Mouse (Mus musculus) midbrain, embryonic 15.5 days (tissue): ENCODE results near the gene Oprl1. TPM values are rescaled to one million over a fixed set of nuclear protein-coding genes. Genes with fewer than 3 reads are reported as not detected.

Experiments used
- ATAC-seq: fragments of 200-750 bp; cut with Nextera tagmentation; replicated peaks from 2 replicates; pipeline ENCODE4 v1.8.0; 2017; ENCODE audit warnings: moderate TSS enrichment
- H3K27ac ChIP-seq: fragments of 300-500 bp; sonication (generic); 2 replicates; pipeline ENCODE4 v1.5.1; 2015; ENCODE audit warnings: mild to moderate bottlenecking, inconsistent platforms
- H3K27me3 ChIP-seq: fragments of 300-500 bp; sonication (generic); replicated peaks from 2 replicates; pipeline ENCODE4 v1.6.1; 2015; ENCODE audit warnings: inconsistent platforms
- H3K36me3 ChIP-seq: fragments of 300-500 bp; sonication (generic); replicated peaks from 2 replicates; pipeline ENCODE4 v1.6.1; 2015; ENCODE audit warnings: inconsistent platforms
- H3K4me1 ChIP-seq: fragments of 300-500 bp; sonication (generic); 2 replicates; pipeline ENCODE4 v1.6.1; 2015; ENCODE audit warnings: inconsistent platforms
- H3K4me2 ChIP-seq: fragments of 300-500 bp; sonication (generic); 2 replicates; pipeline ENCODE4 v1.6.1; 2015; ENCODE audit warnings: inconsistent platforms, mild to moderate bottlenecking, moderate library complexity
- H3K4me3 ChIP-seq: fragments of 300-500 bp; sonication (generic); 2 replicates; pipeline ENCODE4 v1.5.1; 2015; ENCODE audit warnings: mild to moderate bottlenecking, inconsistent platforms
- H3K9ac ChIP-seq: fragments of 300-500 bp; sonication (generic); 2 replicates; pipeline ENCODE4 v1.6.1; 2015; ENCODE audit warnings: mild to moderate bottlenecking, inconsistent platforms
- H3K9me3 ChIP-seq: fragments of 300-500 bp; sonication (generic); 2 replicates; pipeline ENCODE4 v1.6.1; 2016; ENCODE audit warnings: inconsistent platforms
- WGBS: fragments of 180-500 bp; shearing (Covaris S2); methylation state at CpG from one replicate; pipeline ENCODE4 v1.1.7; 2015; ENCODE audit warnings: mixed read lengths; 5-methylcytosine and 5-hydroxymethylcytosine counted together
- polyA plus RNA-seq: library from polyadenylated mRNA; unstranded; fragments of >200 nt; fragmentation: Nextera tagmentation; extraction: Ambion mirVana; gene quantifications from 2 replicates; pipeline ENCODE4 v1.2.1, GENCODE M21; 2015

The Oprl1 gene
- polyA plus RNA-seq, 1 experiment from 2014 or later = 106 TPM

GRCm38 (mm10) chr2:181769397-181769796, 54.6 kb downstream of the Oprl1 start:
- Histone ChIP-seq H3K9ac (peak overlapping the region; percentile 73; the same call in 1 of the 2 replicates), H3K36me3 (no peaks in the 10 kb centered on the region), H3K27me3 (no peaks in the 10 kb centered on the region), H3K4me3 (peak overlapping the region; percentile 61), H3K4me1 (peaks cover 60% of the 10 kb centered on the region), H3K27ac (0 out of 2 replicates have a peak overlapping the region, but pooled peaks have one; percentile 9), H3K4me2 (peak overlapping the region; percentile 77), H3K9me3 (no peaks in the 10 kb centered on the region)
- WGBS = 57% methylated on average over 2 of the region's 2 CpGs
- no peak for ATAC-seq

Other genes starting within 250 kb of the Oprl1 start
- gene Abhd16b, start 221.8 kb upstream of the Oprl1 start, polyA plus RNA-seq = 0.09 and 0.12 TPM in 2 replicates
- gene Tpd52l2, start 217.9 kb upstream of the Oprl1 start, polyA plus RNA-seq = 117 TPM in 2 replicates
- gene Dnajc5, start 194.5 kb upstream of the Oprl1 start, polyA plus RNA-seq = 291 and 297 TPM in 2 replicates
- gene Uckl1, start 130.1 kb upstream of the Oprl1 start, polyA plus RNA-seq = 77.2 and 81.8 TPM in 2 replicates
- 68.4 and 69.0 TPM in 2 replicates for gene Prpf6, start 123.1 kb upstream of the Oprl1 start, polyA plus RNA-seq
- gene Zfp512b, start 122.2 kb upstream of the Oprl1 start, polyA plus RNA-seq = 97.1 and 111 TPM in 2 replicates
- 232 and 239 TPM in 2 replicates for gene Samd10, start 115.8 kb upstream of the Oprl1 start, polyA plus RNA-seq
- gene Gm29797, start 58.0 kb upstream of the Oprl1 start, polyA plus RNA-seq = not detected in 2 replicates
- gene Sox18, start 43.4 kb upstream of the Oprl1 start, polyA plus RNA-seq = 18.3 and 19.7 TPM in 2 replicates
- 52.2 and 54.5 TPM in 2 replicates for gene Tcea2, start 34.7 kb upstream of the Oprl1 start, polyA plus RNA-seq
- gene Rgs19, start 21.0 kb upstream of the Oprl1 start, polyA plus RNA-seq = 65.4 and 67.3 TPM in 2 replicates
- not detected in 2 replicates for gene Lkaaear1, start 16.6 kb upstream of the Oprl1 start, polyA plus RNA-seq
- 22.0 and 24.6 TPM in 2 replicates for gene Myt1, start 48.3 kb downstream of the Oprl1 start, polyA plus RNA-seq
- 30.3 and 35.5 TPM in 2 replicates for gene Pcmtd2, start 122.8 kb downstream of the Oprl1 start, polyA plus RNA-seq
- 76.6 and 79.9 TPM in 2 replicates for gene Polr3k, start 149.3 kb downstream of the Oprl1 start, polyA plus RNA-seq